Mouse (Mus musculus) forebrain, embryonic 13.5 days (tissue): ENCODE data around the gene Ciz1. TPM values are rescaled to one million over a fixed set of nuclear protein-coding genes. Genes with fewer than 3 reads are reported as not detected.

Experiments
- ATAC-seq: fragments of 200-750 bp; cut with Nextera tagmentation; 2 replicates; pipeline ENCODE4 v1.8.0; 2017
- H3K27ac ChIP-seq: fragments of 300-500 bp; sonication (generic); 2 replicates; pipeline ENCODE4 v1.5.1; 2015; ENCODE audit warnings: inconsistent platforms, mild to moderate bottlenecking, moderate library complexity
- H3K27me3 ChIP-seq: fragments of 300-500 bp; sonication (generic); 2 replicates; pipeline ENCODE4 v1.6.1; 2015; ENCODE audit warnings: mild to moderate bottlenecking, inconsistent platforms
- H3K36me3 ChIP-seq: fragments of 300-500 bp; sonication (generic); 2 replicates; pipeline ENCODE4 v1.6.1; 2015; ENCODE audit warnings: mild to moderate bottlenecking, inconsistent platforms; ENCODE audit not compliant: poor library complexity, severe bottlenecking
- H3K4me1 ChIP-seq: fragments of 300-500 bp; sonication (generic); 2 replicates; pipeline ENCODE4 v1.6.1; 2015; ENCODE audit warnings: inconsistent platforms
- H3K4me2 ChIP-seq: fragments of 300-500 bp; sonication (generic); 2 replicates; pipeline ENCODE4 v1.6.1; 2015; ENCODE audit warnings: inconsistent platforms, mild to moderate bottlenecking, moderate library complexity
- H3K4me3 ChIP-seq: fragments of 300-500 bp; sonication (generic); 2 replicates; pipeline ENCODE4 v1.5.1; 2015; ENCODE audit warnings: mild to moderate bottlenecking, inconsistent platforms
- H3K9ac ChIP-seq: fragments of 300-500 bp; sonication (generic); 2 replicates; pipeline ENCODE4 v1.6.1; 2015; ENCODE audit warnings: mild to moderate bottlenecking, inconsistent platforms
- H3K9me3 ChIP-seq: fragments of 300-500 bp; sonication (generic); replicated peaks from 2 replicates; pipeline ENCODE4 v1.6.1; 2016; ENCODE audit warnings: inconsistent platforms
- WGBS: fragments of 180-500 bp; shearing (Covaris S2); methylation state at CpG from one replicate; pipeline ENCODE4 v1.1.7; 2015; 5-methylcytosine and 5-hydroxymethylcytosine counted together
- polyA plus RNA-seq: library from polyadenylated mRNA; unstranded; fragments of >200 nt; fragmentation: Nextera tagmentation; extraction: Ambion mirVana; gene quantifications from 2 replicates; pipeline ENCODE4 v1.2.1, GENCODE M21; 2015

Ciz1 gene
- polyA plus RNA-seq, 1 experiment from 2014 or later: 52.4 TPM

DNA sequence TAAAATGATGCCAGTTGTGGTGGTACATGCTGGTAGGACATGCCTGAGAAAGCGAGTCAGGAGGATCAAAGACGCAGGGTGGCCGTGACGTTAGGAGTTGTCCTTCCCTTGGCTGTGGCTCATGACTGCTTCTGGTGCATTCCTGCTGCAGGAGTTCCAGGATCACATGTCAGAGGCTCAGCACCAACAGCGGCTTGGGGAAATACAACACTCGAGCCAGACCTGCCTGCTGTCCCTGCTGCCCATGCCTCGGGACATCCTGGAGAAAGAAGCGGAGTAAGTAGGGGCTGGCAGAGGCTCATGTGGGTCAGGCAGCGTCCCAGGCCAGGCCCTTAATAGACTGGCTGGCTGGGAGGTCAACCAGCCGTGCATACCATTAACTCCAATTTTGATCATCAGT, 22.1 kb downstream of the Ciz1 start:
- H3K27me3 ChIP-seq: no peaks in the 10 kb centered on the region
- H3K9ac ChIP-seq: no peak overlapping the region
- 89% methylated on average over 10 of the region's 10 CpGs for WGBS
- no peaks in the 10 kb centered on the region for H3K4me1 ChIP-seq
- no peak overlapping the region for H3K27ac ChIP-seq
- H3K4me2 ChIP-seq: no peak overlapping the region
- no peak for ATAC-seq
- H3K36me3 ChIP-seq: peaks cover 98% of the 10 kb centered on the region
- no peaks in the 10 kb centered on the region for H3K9me3 ChIP-seq
- H3K4me3 ChIP-seq: no peak overlapping the region

DNA sequence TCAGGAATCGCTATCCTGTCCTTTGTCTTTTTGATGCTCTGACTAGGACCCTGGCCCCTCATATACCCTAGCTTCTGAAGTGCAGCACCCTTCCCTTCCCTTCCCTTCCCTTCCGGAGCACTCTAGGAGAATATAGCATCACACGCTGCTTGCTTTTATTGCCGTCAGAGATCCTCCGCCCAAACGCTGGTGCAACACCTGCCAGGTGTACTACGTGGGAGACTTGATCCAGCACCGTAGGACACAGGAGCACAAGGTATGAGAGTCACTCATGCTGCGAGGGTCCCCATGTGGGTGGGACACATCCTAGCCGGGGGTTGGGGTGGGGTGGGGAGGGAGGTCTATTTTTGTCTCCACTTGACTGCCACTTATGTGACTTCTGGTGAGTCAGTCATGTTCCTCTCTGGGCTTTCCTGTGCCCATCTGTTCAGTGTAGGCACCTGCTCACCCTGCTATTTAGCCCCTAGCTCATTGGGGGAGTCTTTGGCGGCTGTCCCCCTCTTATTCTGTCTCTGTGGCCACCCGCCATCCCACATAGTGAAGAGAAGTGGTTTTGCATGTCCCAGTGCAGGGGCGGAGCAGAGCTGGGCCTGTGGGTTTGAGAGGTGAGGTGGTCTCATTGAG, 23.3 kb downstream of the Ciz1 start:
- peaks cover 94% of the 10 kb centered on the region for H3K36me3 ChIP-seq
- 91% methylated on average over 13 of the region's 13 CpGs for WGBS
- H3K4me1 ChIP-seq: no peaks in the 10 kb centered on the region
- H3K4me3 ChIP-seq: no peak overlapping the region
- ATAC-seq: no peak
- no peak overlapping the region for H3K27ac ChIP-seq
- no peaks in the 10 kb centered on the region for H3K9me3 ChIP-seq
- H3K27me3 ChIP-seq: no peaks in the 10 kb centered on the region
- H3K4me2 ChIP-seq: no peak overlapping the region
- no peak overlapping the region for H3K9ac ChIP-seq

DNA sequence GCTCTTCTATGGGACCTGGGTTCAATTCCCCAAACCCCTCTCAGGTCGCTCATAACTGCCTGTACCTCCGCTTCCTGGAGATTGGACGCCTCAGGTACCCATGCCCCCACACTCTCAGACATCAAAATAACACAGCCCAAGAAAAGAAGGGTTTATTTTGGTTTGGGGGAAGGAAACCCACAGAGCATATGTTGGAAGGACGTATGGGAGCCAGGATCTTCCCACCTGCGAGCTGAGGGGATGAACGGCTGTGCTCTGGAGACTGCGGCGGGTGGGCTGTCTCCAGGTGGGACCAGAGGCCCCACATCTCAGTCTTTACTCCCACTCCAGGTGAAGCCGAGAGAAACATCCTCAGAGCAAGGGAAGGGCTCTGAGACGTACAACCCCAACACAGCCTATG, 24.8 kb downstream of the Ciz1 start:
- Histone ChIP-seq H3K4me1 (peaks cover 9% of the 10 kb centered on the region), H3K9me3 (no peaks in the 10 kb centered on the region), H3K4me2 (no peak overlapping the region), H3K9ac (no peak overlapping the region), H3K36me3 (peaks cover 79% of the 10 kb centered on the region), H3K27me3 (no peaks in the 10 kb centered on the region), H3K4me3 (no peak overlapping the region), H3K27ac (no peak overlapping the region)
- 94% methylated on average over 10 of the region's 10 CpGs for WGBS
- no peak for ATAC-seq

DNA sequence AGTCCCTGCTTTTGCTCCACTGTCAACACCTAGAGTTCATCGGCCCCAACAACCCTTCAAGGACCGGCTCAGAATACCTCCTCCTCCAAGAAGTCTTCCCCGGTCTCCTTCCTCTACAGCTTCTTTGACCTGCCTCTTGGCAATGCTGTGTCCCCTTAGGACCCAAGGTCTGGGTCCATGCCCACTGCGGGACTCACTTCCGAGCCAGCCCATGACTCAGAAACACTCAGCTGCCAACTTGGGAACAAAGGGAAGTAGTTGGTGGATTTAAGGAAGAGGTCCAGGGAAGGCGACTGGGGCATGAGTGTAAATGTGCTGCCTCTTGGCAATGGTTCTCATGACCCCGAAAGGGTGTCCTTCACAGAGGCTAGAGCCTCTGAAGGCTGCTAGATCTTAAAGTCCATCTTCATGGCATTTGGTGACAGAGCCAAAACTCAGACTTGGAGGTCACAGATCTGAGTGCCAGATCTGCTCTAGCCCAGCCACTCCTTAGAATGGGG, 27.9 kb downstream of the Ciz1 start:
- H3K4me3 ChIP-seq: no peak overlapping the region
- no peak for ATAC-seq
- H3K27me3 ChIP-seq: peaks cover 12% of the 10 kb centered on the region
- no peak overlapping the region for H3K9ac ChIP-seq
- 90% methylated on average over 7 of the region's 7 CpGs for WGBS
- peaks cover 50% of the 10 kb centered on the region for H3K36me3 ChIP-seq
- peaks cover 12% of the 10 kb centered on the region for H3K4me1 ChIP-seq
- no peaks in the 10 kb centered on the region for H3K9me3 ChIP-seq
- no peak overlapping the region for H3K4me2 ChIP-seq
- no peak overlapping the region for H3K27ac ChIP-seq

DNA sequence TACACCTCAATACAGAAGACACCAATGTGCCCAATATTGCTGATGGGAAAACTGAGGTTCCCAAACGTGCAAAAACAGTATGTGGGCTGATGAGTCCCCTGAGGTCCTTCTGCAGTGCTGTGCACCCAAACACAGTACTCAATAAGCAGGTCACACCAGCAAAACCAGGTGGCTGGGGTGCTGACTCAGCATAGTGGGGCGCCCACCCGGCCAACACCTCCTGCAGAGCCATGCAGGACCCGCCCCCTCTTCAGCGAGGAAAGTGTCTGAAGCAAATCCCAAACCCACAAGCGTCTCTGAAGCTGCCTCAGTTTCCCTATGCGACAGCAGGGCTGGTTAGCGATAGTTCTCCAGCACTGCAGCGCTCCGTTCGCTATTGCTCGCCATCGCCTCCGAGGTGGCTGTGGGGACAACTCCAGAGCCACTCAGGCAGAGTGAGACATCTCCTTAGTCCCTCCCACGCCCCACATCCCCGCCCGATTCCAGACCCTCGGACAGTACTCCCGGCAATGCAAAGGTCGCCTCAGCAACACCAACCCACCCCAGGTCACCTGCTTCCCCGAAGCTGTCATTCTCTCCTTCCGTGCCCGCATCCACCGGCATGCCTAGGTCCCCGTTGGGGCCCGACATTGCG, 29.1 kb downstream of the Ciz1 start:
- Histone ChIP-seq H3K27me3 (peaks cover 12% of the 10 kb centered on the region), H3K4me1 (peaks cover 12% of the 10 kb centered on the region), H3K9ac (peak overlapping the region; percentile 68), H3K9me3 (no peaks in the 10 kb centered on the region), H3K36me3 (peaks cover 38% of the 10 kb centered on the region), H3K4me2 (peak overlapping the region; percentile 85), H3K4me3 (peak overlapping the region; percentile 64), H3K27ac (no peak overlapping the region)
- ATAC-seq: peak; percentile 57
- WGBS: 1% methylated on average over 27 of the region's 27 CpGs

DNA sequence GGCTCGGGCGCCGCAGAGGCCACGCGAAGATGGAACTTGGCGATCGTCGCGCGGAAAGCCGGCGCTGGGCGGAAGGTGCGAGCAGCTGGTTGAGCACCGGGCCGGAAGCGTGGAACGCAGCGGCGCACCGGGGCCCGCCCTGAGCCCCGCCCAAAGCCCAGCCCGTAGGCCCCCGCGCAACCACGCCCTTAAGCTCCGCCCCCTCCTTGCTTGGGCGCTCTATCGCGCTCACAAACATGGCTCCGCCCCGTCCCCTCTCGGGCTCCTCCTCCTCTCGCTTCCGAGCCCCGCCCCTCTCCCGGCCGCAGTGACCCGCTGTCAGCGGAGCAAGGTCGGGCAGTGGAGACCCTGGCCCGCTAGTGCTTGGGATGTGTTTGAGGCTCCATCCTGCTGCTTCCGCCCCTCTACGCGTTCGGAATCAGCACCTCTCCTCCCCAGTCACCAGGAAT, 29.7 kb downstream of the Ciz1 start, which contains the start of gene 1110008P14Rik:
1110008P14Rik (minus strand) TSS at position 164 of the 449 bp plus-strand sequence.
- under 1% methylated on average over 43 of the region's 47 CpGs for WGBS
- Histone ChIP-seq H3K27me3 (peaks cover 12% of the 10 kb centered on the region), H3K27ac (no peak within 1 kb of the TSS), H3K36me3 (peaks cover 33% of the 10 kb centered on the region), H3K9ac (peak within 1 kb of the TSS; percentile 68), H3K4me1 (peaks cover 12% of the 10 kb centered on the region), H3K9me3 (no peaks in the 10 kb centered on the region), H3K4me2 (peak within 1 kb of the TSS; percentile 85), H3K4me3 (peak within 1 kb of the TSS; percentile 64)
- ATAC-seq: peak; percentile 92

DNA sequence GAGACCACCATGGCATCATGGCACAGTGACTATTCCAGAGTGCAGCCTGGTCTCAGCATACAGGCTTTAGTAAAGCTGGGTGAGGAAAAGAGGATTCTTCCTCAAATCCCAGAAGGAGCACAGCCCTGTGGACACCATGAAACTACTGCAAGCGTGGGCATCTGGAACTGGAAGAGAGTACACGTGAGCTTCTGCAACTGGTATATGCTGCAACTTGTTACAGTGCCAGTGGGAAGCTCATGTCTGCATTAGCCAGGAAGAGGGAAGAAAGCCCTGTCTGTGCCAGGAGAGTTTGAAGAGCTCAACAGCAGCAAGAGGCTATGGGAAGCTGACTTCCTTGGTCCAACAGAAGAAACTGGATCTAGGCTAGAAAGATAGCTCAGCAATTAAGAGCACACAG, 30.6 kb downstream of the Ciz1 start:
- WGBS: 96% methylated on average over 2 of the region's 2 CpGs
- Histone ChIP-seq H3K27ac (no peak overlapping the region), H3K9me3 (no peaks in the 10 kb centered on the region), H3K36me3 (peaks cover 24% of the 10 kb centered on the region), H3K27me3 (peaks cover 16% of the 10 kb centered on the region), H3K4me3 (no peak overlapping the region), H3K4me2 (peak overlapping the region; percentile 85; the same call in 1 of the 2 replicates), H3K4me1 (peaks cover 12% of the 10 kb centered on the region), H3K9ac (no peak overlapping the region)
- no peak for ATAC-seq

DNA sequence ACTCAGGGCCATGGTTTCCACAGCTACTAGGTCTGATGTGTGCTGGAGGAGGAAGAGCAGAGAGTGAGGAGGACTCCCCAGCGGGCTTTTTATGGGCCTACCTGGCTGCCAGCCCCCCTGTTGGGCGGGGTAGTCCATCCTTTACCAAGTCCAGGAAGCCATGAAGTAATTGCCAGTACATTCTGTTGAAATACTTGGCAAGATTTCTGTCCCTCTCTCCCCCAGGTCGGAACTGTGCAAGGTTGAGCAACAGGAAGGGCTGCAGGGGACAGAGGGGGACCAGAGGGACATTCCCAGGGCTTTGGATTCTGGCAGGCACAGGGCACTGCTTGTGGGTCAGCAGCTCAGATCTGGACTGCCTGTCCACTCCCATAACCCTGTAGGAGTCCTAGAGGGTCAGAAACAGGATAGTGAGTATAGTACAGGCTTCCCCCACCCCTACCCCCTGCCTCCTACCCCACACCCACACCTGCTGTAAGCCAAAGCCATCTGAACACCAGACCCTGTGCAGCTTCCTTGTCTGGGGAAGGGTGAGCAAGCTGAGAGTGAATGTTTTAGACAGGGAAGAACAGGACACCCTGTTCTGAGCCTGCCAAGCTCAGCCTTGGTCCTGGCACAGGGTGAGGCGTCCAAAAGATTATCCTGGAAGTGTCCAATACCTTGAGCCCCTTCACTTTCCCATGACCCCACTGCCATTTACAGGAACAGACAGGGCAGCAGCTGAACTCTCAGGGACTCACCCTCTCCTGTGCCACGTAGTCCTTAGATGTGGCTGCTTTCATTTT, 35.8 kb downstream of the Ciz1 start, which contains the start of gene Lcn2:
Lcn2 (minus strand) TSS at position 547 of the 785 bp plus-strand sequence.
- WGBS: 72% methylated on average over 4 of the region's 5 CpGs
- H3K36me3 ChIP-seq: no peaks in the 10 kb centered on the region

DNA sequence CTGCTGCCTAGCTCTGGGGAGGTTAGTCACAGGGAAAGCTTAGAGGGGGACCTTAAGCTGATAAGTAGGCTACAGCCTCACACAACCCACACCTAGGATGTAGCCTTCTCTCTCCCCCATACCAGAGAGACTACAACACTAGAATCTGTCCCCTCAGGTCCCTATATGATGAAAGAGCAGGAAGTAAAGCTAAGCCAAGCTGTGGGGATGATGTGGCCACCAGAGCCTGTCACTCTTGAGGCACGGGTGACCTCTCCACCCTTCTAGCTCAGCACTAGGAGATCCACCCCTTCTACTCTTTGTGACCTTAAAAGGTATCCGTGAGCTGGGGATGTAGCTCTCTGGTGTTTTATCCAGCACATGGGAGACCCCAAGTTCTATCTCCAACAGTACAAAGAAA, 37.0 kb downstream of the Ciz1 start:
- H3K9ac ChIP-seq: no peak overlapping the region; the same call in 1 of the 2 replicates
- no peaks in the 10 kb centered on the region for H3K36me3 ChIP-seq
- no peaks in the 10 kb centered on the region for H3K4me1 ChIP-seq
- H3K9me3 ChIP-seq: no peaks in the 10 kb centered on the region
- H3K4me2 ChIP-seq: no peak overlapping the region
- ATAC-seq: no peak
- no peak overlapping the region for H3K27ac ChIP-seq
- no peak overlapping the region for H3K4me3 ChIP-seq
- H3K27me3 ChIP-seq: peaks cover 4% of the 10 kb centered on the region
- 84% methylated on average over 2 of the region's 2 CpGs for WGBS

More for the DNA sequence above, 35.8 kb downstream of the Ciz1 start, which contains the start of gene Lcn2:
- no peaks in the 10 kb centered on the region for H3K9me3 ChIP-seq
- H3K4me1 ChIP-seq: no peaks in the 10 kb centered on the region
- no peak within 1 kb of the TSS for H3K4me2 ChIP-seq
- peaks cover 11% of the 10 kb centered on the region for H3K27me3 ChIP-seq
- no peak within 1 kb of the TSS; the same call in 1 of the 2 replicates for H3K9ac ChIP-seq
- ATAC-seq: no peak
- H3K27ac ChIP-seq: no peak within 1 kb of the TSS
- H3K4me3 ChIP-seq: no peak within 1 kb of the TSS

GRCm38 (mm10) chr2:32390871-32391270, 38.7 kb downstream of the Ciz1 start:
- no peak for ATAC-seq
- peaks cover 6% of the 10 kb centered on the region for H3K4me1 ChIP-seq
- H3K9me3 ChIP-seq: no peaks in the 10 kb centered on the region
- H3K27me3 ChIP-seq: peaks cover 4% of the 10 kb centered on the region
- no peak overlapping the region for H3K27ac ChIP-seq
- 76% methylated on average over 8 of the region's 8 CpGs for WGBS
- no peaks in the 10 kb centered on the region for H3K36me3 ChIP-seq
- H3K4me3 ChIP-seq: no peak overlapping the region
- no peak overlapping the region for H3K9ac ChIP-seq
- H3K4me2 ChIP-seq: no peak overlapping the region

- H3K36me3 ChIP-seq: no peaks in the 10 kb centered on the region
- no peak overlapping the region for H3K27ac ChIP-seq
- H3K4me3 ChIP-seq: no peak overlapping the region
- H3K4me2 ChIP-seq: no peak overlapping the region
- ATAC-seq: no peak
- no peaks in the 10 kb centered on the region for H3K9me3 ChIP-seq
- WGBS: 88% methylated on average over 5 of the region's 5 CpGs
- peaks cover 13% of the 10 kb centered on the region for H3K4me1 ChIP-seq
- H3K27me3 ChIP-seq: peaks cover 4% of the 10 kb centered on the region
- no peak overlapping the region for H3K9ac ChIP-seq
These were observed 39.9 kb downstream of the Ciz1 start for GRCm38 (mm10) chr2:32392063-32392462.

GRCm38 (mm10) chr2:32394973-32395372, 42.8 kb downstream of the Ciz1 start:
- H3K27ac ChIP-seq: peak overlapping the region; percentile 70
- ATAC-seq: no peak
- H3K36me3 ChIP-seq: peaks cover 4% of the 10 kb centered on the region; the same call in 1 of the 2 replicates
- peaks cover 20% of the 10 kb centered on the region for H3K4me1 ChIP-seq
- H3K27me3 ChIP-seq: no peaks in the 10 kb centered on the region
- peak overlapping the region; percentile 91 for H3K9ac ChIP-seq
- H3K4me3 ChIP-seq: peak overlapping the region; percentile 90
- no peaks in the 10 kb centered on the region for H3K9me3 ChIP-seq
- H3K4me2 ChIP-seq: peak overlapping the region; percentile 84
- WGBS: 6% methylated on average over 8 of the region's 8 CpGs
